22 mouse cellular contexts compared by ENCODE assay signal in genomic region chr11:112552838-112553237, GRCm38 (mm10).
A peak's percentile ranks its signal among the peaks of the same experiment; 100 is the strongest.
DNase-seq lines count a peak whose midpoint lies in the region; ATAC-seq and TF ChIP-seq lines count a peak whose summit lies in the region.
"Had no signal": no experiment of that assay in that cellular context is flagged by ENCODE, and none has a peak within 500 bp of the region (broad histone marks: within the 10 kb centered on the region; RNA-seq: fewer than 3 reads in every experiment).

No protein-coding gene starts in this region.

- no peak for TF ChIP-seq POLR2A in brain, embryonic 14.5 days (IDR thresholded peaks at IDR 0.05; ENCODE audit: borderline replicate concordance, extremely low read depth, insufficient read depth, insufficient read length, poor library complexity, severe bottlenecking)

- TF ChIP-seq CTCF in brain, embryonic 14.5 days (IDR thresholded peaks at IDR 0.05; ENCODE audit: borderline replicate concordance, extremely low read depth, insufficient read depth, insufficient read length): no peak

- WGBS in forebrain, embryonic 13.5 days: 21% methylated on average over 6 of the region's 6 CpGs
- 12% methylated on average over 6 of the region's 6 CpGs for WGBS in forebrain, embryonic 16.5 days
- WGBS in midbrain, embryonic 12.5 days: 14% methylated on average over 6 of the region's 6 CpGs
- WGBS in midbrain, embryonic 15.5 days: 17% methylated on average over 6 of the region's 6 CpGs

- no peak overlapping the region for H3K9ac ChIP-seq in forebrain, embryonic 13.5 days
- no peak overlapping the region for H3K9ac ChIP-seq in forebrain, embryonic 16.5 days (replicated peaks; ENCODE audit: low read depth, low read length)
- H3K9ac ChIP-seq in midbrain, embryonic 12.5 days (replicated peaks): no peak overlapping the region
- H3K9ac ChIP-seq in midbrain, embryonic 15.5 days: no peak overlapping the region
- H3K9ac ChIP-seq: embryonic facial prominence, embryonic 12.5 days; embryonic facial prominence, embryonic 15.5 days; hindbrain, embryonic 12.5 days; hindbrain, embryonic 15.5 days had no signal

- no peaks in the 10 kb centered on the region for H3K36me3 ChIP-seq in forebrain, embryonic 13.5 days (ENCODE audit: poor library complexity, severe bottlenecking)
- no peaks in the 10 kb centered on the region for H3K36me3 ChIP-seq in forebrain, embryonic 16.5 days (ENCODE audit: control insufficient read depth, insufficient read depth)
- no peaks in the 10 kb centered on the region for H3K36me3 ChIP-seq in midbrain, embryonic 12.5 days
- H3K36me3 ChIP-seq in midbrain, embryonic 15.5 days (replicated peaks): no peaks in the 10 kb centered on the region
- H3K36me3 ChIP-seq: embryonic facial prominence, embryonic 12.5 days; embryonic facial prominence, embryonic 15.5 days; hindbrain, embryonic 12.5 days; hindbrain, embryonic 15.5 days had no signal

- H3K4me2 ChIP-seq in forebrain, embryonic 13.5 days: no peak overlapping the region
- no peak overlapping the region for H3K4me2 ChIP-seq in forebrain, embryonic 16.5 days (ENCODE audit: low read length)
- H3K4me2 ChIP-seq in midbrain, embryonic 12.5 days (replicated peaks): no peak overlapping the region
- H3K4me2 ChIP-seq in midbrain, embryonic 15.5 days: no peak overlapping the region
- H3K4me2 ChIP-seq: embryonic facial prominence, embryonic 12.5 days; embryonic facial prominence, embryonic 15.5 days; heart, embryonic 11.5 days; hindbrain, embryonic 12.5 days; hindbrain, embryonic 15.5 days had no signal

- H3K27ac ChIP-seq in forebrain, embryonic 13.5 days: no peak overlapping the region
- no peak overlapping the region for H3K27ac ChIP-seq in forebrain, embryonic 16.5 days (ENCODE audit: low read length)
- no peak overlapping the region for H3K27ac ChIP-seq in midbrain, embryonic 12.5 days (replicated peaks)
- H3K27ac ChIP-seq in midbrain, embryonic 15.5 days: no peak overlapping the region
- H3K27ac ChIP-seq: embryonic facial prominence, embryonic 12.5 days; embryonic facial prominence, embryonic 15.5 days; hindbrain, embryonic 12.5 days; hindbrain, embryonic 15.5 days had no signal

- ATAC-seq in forebrain, embryonic 13.5 days: 0 out of 2 replicates have a peak, but pooled peaks have one; percentile 16
- no peak for ATAC-seq in forebrain, embryonic 16.5 days
- peak; percentile 30; the same call in 1 of the 2 replicates for ATAC-seq in midbrain, embryonic 12.5 days (ENCODE audit: low FRiP score, low read depth)
- ATAC-seq in midbrain, embryonic 15.5 days (replicated peaks): no peak
- ATAC-seq: activated CD4-positive, CD25-positive, alpha-beta regulatory T cell, adult 4 months; intestine, postnatal 0 days had no signal

- peaks cover 15% of the 10 kb centered on the region for H3K4me1 ChIP-seq in forebrain, embryonic 13.5 days
- H3K4me1 ChIP-seq in forebrain, embryonic 16.5 days (replicated peaks; ENCODE audit: control insufficient read depth, insufficient read depth, low read length): peaks cover 10% of the 10 kb centered on the region
- peaks cover 13% of the 10 kb centered on the region for H3K4me1 ChIP-seq in midbrain, embryonic 12.5 days
- H3K4me1 ChIP-seq in midbrain, embryonic 15.5 days: peaks cover 10% of the 10 kb centered on the region; the same call in 1 of the 2 replicates
- H3K4me1 ChIP-seq: embryonic facial prominence, embryonic 15.5 days; hindbrain, embryonic 15.5 days had no signal

- H3K27me3 ChIP-seq in forebrain, embryonic 13.5 days: no peaks in the 10 kb centered on the region
- H3K27me3 ChIP-seq in forebrain, embryonic 16.5 days (replicated peaks; ENCODE audit: control insufficient read depth, insufficient read depth, low read length): no peaks in the 10 kb centered on the region
- H3K27me3 ChIP-seq in midbrain, embryonic 12.5 days: no peaks in the 10 kb centered on the region
- H3K27me3 ChIP-seq in midbrain, embryonic 15.5 days (replicated peaks): no peaks in the 10 kb centered on the region
- H3K27me3 ChIP-seq: embryonic facial prominence, embryonic 12.5 days; embryonic facial prominence, embryonic 15.5 days; hindbrain, embryonic 12.5 days; hindbrain, embryonic 15.5 days had no signal

- peak; percentile 22 for DNase-seq in embryo, embryonic 10.5 days (ENCODE audit: low spot score)
- DNase-seq in embryo, embryonic 11 days: no peak
- peak; percentile 55 for DNase-seq in brain, embryonic 14.5 days (ENCODE audit: low read depth)
- no peak for DNase-seq in retina, postnatal 1 day
- DNase-seq: adrenal gland, adult 8-10 months; adrenal gland, postnatal 25 days; cerebellum, adult 18-20 months; cerebellum, adult 9-10 months; cerebellum, postnatal 14 days; gastrocnemius, postnatal 14 days; heart, adult 11 months had no signal

- H3K9me3 ChIP-seq in forebrain, embryonic 13.5 days (replicated peaks): no peaks in the 10 kb centered on the region
- H3K9me3 ChIP-seq in forebrain, embryonic 16.5 days (ENCODE audit: control insufficient read depth, low read length): no peaks in the 10 kb centered on the region
- H3K9me3 ChIP-seq in midbrain, embryonic 12.5 days: no peaks in the 10 kb centered on the region
- H3K9me3 ChIP-seq in midbrain, embryonic 15.5 days: no peaks in the 10 kb centered on the region
- H3K9me3 ChIP-seq: embryonic facial prominence, embryonic 12.5 days; embryonic facial prominence, embryonic 15.5 days; hindbrain, embryonic 12.5 days; hindbrain, embryonic 15.5 days had no signal

- no peak overlapping the region for H3K4me3 ChIP-seq in forebrain, embryonic 13.5 days
- H3K4me3 ChIP-seq in forebrain, embryonic 16.5 days (replicated peaks; ENCODE audit: low read length): no peak overlapping the region
- no peak overlapping the region for H3K4me3 ChIP-seq in midbrain, embryonic 12.5 days
- H3K4me3 ChIP-seq in midbrain, embryonic 15.5 days: no peak overlapping the region
- H3K4me3 ChIP-seq: embryonic facial prominence, embryonic 12.5 days; embryonic facial prominence, embryonic 15.5 days; hindbrain, embryonic 12.5 days; hindbrain, embryonic 15.5 days had no signal

Comparison
In these comparisons a context has a peak if more than half of its experiments do, and no peak if none do; other contexts are left out.
1. DNase-seq: peak in embryo, embryonic 10.5 days (single experiment) and brain, embryonic 14.5 days (single experiment); none in embryo, embryonic 11 days (single experiment) and retina, postnatal 1 day (single experiment).
2. ATAC-seq: peak in forebrain, embryonic 13.5 days (single experiment) and midbrain, embryonic 12.5 days (single experiment); none in forebrain, embryonic 16.5 days (single experiment) and midbrain, embryonic 15.5 days (single experiment).